Mouse (Mus musculus) embryonic stem cell, embryonic (primary cell): ENCODE data around the gene Atp8a2.

ENCODE experiments used
- CTCF ChIA-PET, 4 experiments: fragments of 300-600 bp in 2 of 4; fragments of 350-600 bp in 2 of 4; sonication (Branson Sonifier 250); formaldehyde crosslinking; loops; one replicate each; lab custom pipeline; 2022; ENCODE audit warnings: inconsistent platforms in 2 of 4; lab: Charles Lee
- POLR2A ChIA-PET, 4 experiments: fragments of 300-600 bp in 2 of 4; fragments of 350-600 bp in 2 of 4; sonication (Branson Sonifier 250); formaldehyde crosslinking; loops; one replicate each; lab custom pipeline; 2022; ENCODE audit warnings: antibody characterized with exemption in 4 of 4, inconsistent platforms in 1 of 4; lab: Charles Lee

Gene Atp8a2

GRCm38 (mm10) chr14:59677598-59678003 is 519.4 kb downstream of the Atp8a2 start:
- ChIA-PET CTCF (interaction anchor here in 1 of 4 experiments (0.6 kb wide), 1 partner anchor 163 kb away, joined by 4 read pairs; no protein-coding TSS in a partner anchor), POLR2A (interaction anchor here in 1 of 4 experiments (0.7 kb wide), 1 partner anchor 106 kb away, joined by 6 read pairs; no protein-coding TSS in a partner anchor)

- ChIA-PET CTCF (no interaction called here), POLR2A (no interaction called here)
Measured at GRCm38 (mm10) chr14:59675330-59675729, 521.6 kb downstream of the Atp8a2 start.

- POLR2A ChIA-PET, result no interaction called here
Measured at GRCm38 (mm10) chr14:59674556-59674955, 522.4 kb downstream of the Atp8a2 start.

GRCm38 (mm10) chr14:59672893-59673515 is 524.0 kb downstream of the Atp8a2 start:
- ChIA-PET POLR2A (no interaction called here), CTCF (interaction anchor here in 1 of 4 experiments (0.6 kb wide), 1 partner anchor 60 kb away, joined by 3 read pairs; no protein-coding TSS in a partner anchor)

More at GRCm38 (mm10) chr14:59674556-59674955, 522.4 kb downstream of the Atp8a2 start:
- CTCF ChIA-PET, result no interaction called here

- ChIA-PET POLR2A (interaction anchor here in 2 of 4 experiments (0.7 to 2.0 kb wide), 2 partner anchors 9 to 12 kb away, joined by 3 to 6 read pairs; no protein-coding TSS in a partner anchor), CTCF (no interaction called here)
Measured at GRCm38 (mm10) chr14:59657098-59657497, 539.9 kb downstream of the Atp8a2 start.

- POLR2A ChIA-PET, result no interaction called here
Measured at GRCm38 (mm10) chr14:59656591-59656990, 540.4 kb downstream of the Atp8a2 start.

GRCm38 (mm10) chr14:59649337-59649736 is 547.6 kb downstream of the Atp8a2 start:
- CTCF ChIA-PET, result no interaction called here

More at GRCm38 (mm10) chr14:59656591-59656990, 540.4 kb downstream of the Atp8a2 start:
- CTCF ChIA-PET, result no interaction called here

GRCm38 (mm10) chr14:59648611-59649010 is 548.4 kb downstream of the Atp8a2 start:
- ChIA-PET POLR2A (interaction anchor here in 1 of 4 experiments (0.8 to 2.2 kb wide), 3 partner anchors 10 to 154 kb away, joined by 3 to 6 read pairs (median 3); no protein-coding TSS in a partner anchor), CTCF (interaction anchor here in 3 of 4 experiments (0.6 to 1.0 kb wide), 4 partner anchors 40 to 1030 kb away, joined by 3 to 4 read pairs (median 4); no protein-coding TSS in a partner anchor)

More at GRCm38 (mm10) chr14:59649337-59649736, 547.6 kb downstream of the Atp8a2 start:
- POLR2A ChIA-PET, result no interaction called here

- ChIA-PET CTCF (interaction anchor here in 3 of 4 experiments (0.5 to 2.0 kb wide), 4 partner anchors 30 to 493 kb away, joined by 3 to 7 read pairs (median 4); no protein-coding TSS in a partner anchor), POLR2A (interaction anchor here in 2 of 4 experiments (1.4 to 2.2 kb wide), 2 partner anchors 11 to 28 kb away, joined by 3 to 6 read pairs; no protein-coding TSS in a partner anchor)
Measured at GRCm38 (mm10) chr14:59646826-59647697, 549.9 kb downstream of the Atp8a2 start.

- ChIA-PET CTCF (no interaction called here), POLR2A (no interaction called here)
Measured at GRCm38 (mm10) chr14:59644896-59645295, 552.1 kb downstream of the Atp8a2 start.

GRCm38 (mm10) chr14:59644166-59644565 is 552.8 kb downstream of the Atp8a2 start:
- ChIA-PET POLR2A (no interaction called here), CTCF (no interaction called here)

GRCm38 (mm10) chr14:59643582-59643981 is 553.4 kb downstream of the Atp8a2 start:
- CTCF ChIA-PET, result no interaction called here
- POLR2A ChIA-PET, result no interaction called here

GRCm38 (mm10) chr14:59641856-59642255 is 555.1 kb downstream of the Atp8a2 start:
- ChIA-PET POLR2A (no interaction called here), CTCF (no interaction called here)

GRCm38 (mm10) chr14:59638906-59639703 is 557.9 kb downstream of the Atp8a2 start:
- POLR2A ChIA-PET, result interaction anchor here in 1 of 4 experiments (1.4 kb wide), 1 partner anchor 13 kb away, joined by 3 read pairs; the partner anchor contains the start of gene Shisa2
- CTCF ChIA-PET, result interaction anchor here in 1 of 4 experiments (0.5 kb wide), 1 partner anchor 32 kb away, joined by 3 read pairs; no protein-coding TSS in a partner anchor

- ChIA-PET CTCF (interaction anchor here in 1 of 4 experiments (0.6 kb wide), 1 partner anchor 30 kb away, joined by 3 read pairs; no protein-coding TSS in a partner anchor), POLR2A (no interaction called here)
Measured at GRCm38 (mm10) chr14:59633988-59634387, 563.0 kb downstream of the Atp8a2 start.

GRCm38 (mm10) chr14:59633295-59633898 is 563.6 kb downstream of the Atp8a2 start:
- ChIA-PET POLR2A (no interaction called here), CTCF (interaction anchor here in 2 of 4 experiments (0.5 to 1.2 kb wide), 3 partner anchors 20 to 29 kb away, joined by 3 to 4 read pairs (median 3); no protein-coding TSS in a partner anchor)

- ChIA-PET CTCF (interaction anchor here in 2 of 4 experiments (0.6 kb wide), 2 partner anchors 189 to 311 kb away, joined by 3 to 13 read pairs; no protein-coding TSS in a partner anchor), POLR2A (no interaction called here)
Measured at GRCm38 (mm10) chr14:59632067-59632466, 564.9 kb downstream of the Atp8a2 start.

- POLR2A ChIA-PET, result no interaction called here
- CTCF ChIA-PET, result no interaction called here
Measured at GRCm38 (mm10) chr14:59630096-59630495, 566.9 kb downstream of the Atp8a2 start.
